Mouse (Mus musculus): ENCODE measurements around the gene Rabgap1.

Rabgap1 gene

GRCm38 (mm10) chr2:37516030-37516710, 73.1 kb downstream of the Rabgap1 start, which contains the start of gene Gpr21:
TSS of gene Gpr21 (plus strand) at chr2:37516332.
- DNase-seq: no peak

- peak in 1 of 2 experiments; percentile 12 for DNase-seq
These were observed 73.9 kb downstream of the Rabgap1 start for GRCm38 (mm10) chr2:37516922-37517462.

- no peak for DNase-seq
These were observed 75.6 kb downstream of the Rabgap1 start for GRCm38 (mm10) chr2:37518561-37519285.

DNA sequence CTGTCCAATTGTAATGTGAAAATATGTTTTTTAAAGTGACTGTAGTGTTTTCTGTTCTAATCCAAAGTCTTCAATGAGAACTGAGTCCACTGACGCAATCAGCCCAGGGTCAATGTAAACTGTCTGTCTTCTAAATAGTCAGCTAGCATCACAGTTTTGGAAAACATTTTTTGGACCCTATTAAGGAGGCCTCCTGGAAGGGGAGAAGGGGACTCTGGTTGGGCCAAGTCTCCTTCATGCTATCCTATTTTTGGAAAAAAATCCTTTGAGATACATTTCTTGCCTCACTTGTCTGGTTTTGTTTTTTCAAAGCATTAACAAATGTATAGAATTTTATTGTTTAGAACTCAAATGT, 76.2 kb downstream of the Rabgap1 start:
- no peak for DNase-seq

DNA sequence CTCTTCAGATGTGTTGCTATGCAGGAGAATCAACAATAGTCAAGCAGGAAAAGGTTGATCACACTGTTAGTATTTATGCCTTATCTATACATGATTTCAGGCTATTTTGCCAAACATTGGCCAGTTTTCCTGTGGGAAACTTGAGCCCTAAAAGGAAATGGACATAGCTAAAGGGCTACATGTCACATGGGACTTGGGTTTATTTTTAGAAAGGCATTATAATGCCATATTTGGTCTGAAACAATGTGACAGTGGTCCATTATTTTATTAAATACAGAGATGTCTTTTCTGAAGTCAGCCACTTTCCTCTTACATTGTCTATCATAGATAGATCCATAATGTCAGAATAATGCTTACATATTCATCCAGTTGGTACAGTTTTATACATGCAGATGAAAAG, 84.5 kb downstream of the Rabgap1 start:
- DNase-seq: no peak

DNA sequence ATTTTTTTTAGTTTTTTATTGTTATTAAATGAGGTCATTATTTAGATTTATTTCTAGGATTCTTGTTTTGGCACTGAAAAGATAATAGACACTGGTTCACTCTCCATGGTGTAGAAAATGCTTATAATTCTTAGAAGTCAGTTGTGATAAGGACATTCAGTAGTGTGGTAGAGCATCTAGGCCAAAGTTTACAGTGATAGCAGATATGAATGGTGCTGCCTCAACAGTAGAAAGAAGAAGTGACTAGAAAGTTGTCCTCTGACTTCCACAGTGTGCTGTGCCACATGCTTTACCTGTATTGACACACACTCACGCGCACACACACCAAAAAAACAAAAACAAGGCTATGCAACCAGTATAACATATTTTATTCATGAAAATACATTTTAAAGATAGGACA, 86.3 kb downstream of the Rabgap1 start:
- DNase-seq: no peak

- DNase-seq: no peak
These were observed 87.7 kb downstream of the Rabgap1 start for GRCm38 (mm10) chr2:37530766-37531165.

DNA sequence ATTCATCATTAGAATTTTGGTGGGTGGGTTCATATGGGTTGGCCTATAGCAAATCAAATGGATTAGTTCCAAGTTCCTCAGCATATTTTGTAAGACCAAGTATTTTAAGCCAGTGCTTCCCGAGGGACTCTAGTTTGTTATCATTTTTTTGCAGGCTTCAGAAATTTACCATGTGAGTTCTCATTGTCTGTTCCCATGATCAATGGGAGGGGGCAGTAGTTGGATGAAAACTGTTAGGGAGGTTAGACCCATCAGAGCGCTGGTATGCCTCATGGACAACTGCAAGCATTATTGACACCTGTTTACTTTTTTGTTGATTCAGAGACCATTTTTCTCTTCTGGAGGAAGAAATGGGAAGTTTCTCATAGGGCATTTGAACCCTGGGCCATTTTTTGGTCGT, 88.6 kb downstream of the Rabgap1 start:
- no peak for DNase-seq

DNA sequence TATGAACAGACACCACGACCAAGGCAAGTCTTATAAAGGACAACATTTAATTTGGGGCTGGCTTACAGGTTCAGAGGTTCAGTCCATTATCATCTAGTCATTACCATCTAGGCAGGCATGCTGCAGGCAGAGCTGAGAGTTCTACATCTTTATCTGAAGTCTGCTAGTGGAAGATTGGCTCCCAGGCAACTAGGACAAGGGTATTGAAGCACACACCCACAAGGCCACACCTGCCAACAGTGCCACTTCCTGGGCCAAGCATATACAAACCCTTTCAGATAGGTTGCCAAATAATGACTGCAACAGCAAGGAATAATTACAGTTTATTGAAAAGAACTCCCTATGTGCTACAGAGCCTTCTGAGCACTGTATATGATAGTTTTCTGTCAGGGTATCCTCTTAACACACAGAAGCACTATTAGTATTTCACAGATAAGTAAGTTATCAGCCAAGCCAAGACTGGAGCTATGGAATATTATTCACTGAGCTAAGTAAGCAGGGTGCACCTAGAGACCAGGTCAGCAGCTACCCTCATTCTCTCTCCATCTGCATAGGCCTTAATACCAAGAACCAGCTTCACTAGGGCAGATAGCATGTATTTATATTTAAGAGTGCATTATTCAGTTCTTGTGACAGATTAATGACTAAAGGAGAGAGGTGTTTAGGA, 106.4 kb downstream of the Rabgap1 start:
- DNase-seq: no peak

GRCm38 (mm10) chr2:37556366-37556765, 113.3 kb downstream of the Rabgap1 start:
- DNase-seq: no peak

GRCm38 (mm10) chr2:37565579-37565978, 122.5 kb downstream of the Rabgap1 start:
- DNase-seq: no peak

DNA sequence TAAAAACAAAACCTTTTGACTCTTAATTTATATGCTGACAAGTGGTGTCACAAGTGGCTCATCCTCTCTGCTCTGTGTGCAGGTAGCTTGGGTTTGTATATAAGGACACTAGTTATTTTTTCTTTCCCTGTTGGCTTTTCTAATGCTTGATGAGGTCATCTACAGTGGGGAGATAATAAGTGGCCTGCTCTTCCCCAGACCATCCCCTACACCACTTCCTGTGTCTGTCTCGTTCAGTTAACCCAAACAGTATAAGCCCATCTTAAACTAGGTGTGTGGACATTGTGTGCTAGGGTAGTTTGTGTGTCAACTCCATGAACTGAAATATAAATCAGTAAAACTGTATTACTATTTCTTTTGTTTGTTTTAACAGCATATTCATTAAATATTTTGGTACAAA, 123.0 kb downstream of the Rabgap1 start:
- no peak for DNase-seq

DNA sequence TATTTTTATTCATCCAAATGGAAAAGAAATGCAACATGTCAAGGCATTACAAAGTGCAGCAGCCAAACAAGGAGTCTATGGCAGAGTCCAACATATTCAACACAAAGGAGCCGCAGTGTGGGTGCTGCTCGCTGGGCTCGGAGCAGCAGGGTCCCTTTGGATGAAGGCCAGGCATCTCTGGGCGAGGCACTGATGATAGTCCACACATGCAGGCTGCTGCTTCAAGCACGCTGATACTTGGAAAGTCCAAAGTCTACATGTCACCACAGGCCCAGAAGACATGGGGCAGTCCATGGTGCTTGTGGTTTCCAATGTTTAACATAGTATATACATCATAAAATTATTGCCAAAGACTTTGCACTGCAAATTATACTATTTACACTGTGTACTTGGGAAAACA, 126.8 kb downstream of the Rabgap1 start:
- peak; percentile 24 to 26 for DNase-seq

DNA sequence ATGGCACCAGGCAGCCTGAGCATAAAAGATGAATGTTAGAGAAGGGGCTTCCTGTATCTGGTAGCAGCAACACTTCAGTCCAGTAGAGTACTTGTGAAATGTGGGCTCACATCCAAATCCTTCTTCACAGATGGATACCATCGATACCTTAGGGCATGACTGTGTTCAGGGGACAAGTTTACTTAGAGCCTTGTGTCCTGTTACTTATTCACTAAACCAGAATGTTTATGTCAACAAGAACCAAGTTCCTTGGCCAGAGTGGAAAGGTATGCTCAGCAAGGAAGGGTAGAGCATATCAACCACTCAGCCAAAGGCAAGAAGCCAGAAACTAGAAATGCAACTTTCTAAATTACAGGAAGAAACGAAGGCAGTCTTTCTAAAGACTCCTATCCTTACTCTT, 127.6 kb downstream of the Rabgap1 start:
- peak; percentile 6 to 73 for DNase-seq

- no peak for DNase-seq
These were observed 129.1 kb downstream of the Rabgap1 start for GRCm38 (mm10) chr2:37572141-37572540.

GRCm38 (mm10) chr2:37576661-37577060, 133.6 kb downstream of the Rabgap1 start:
- DNase-seq: no peak

GRCm38 (mm10) chr2:37578185-37578584, 135.1 kb downstream of the Rabgap1 start:
- DNase-seq: peak in 1 of 2 experiments; percentile 11

GRCm38 (mm10) chr2:37587919-37588318, 144.8 kb downstream of the Rabgap1 start:
- no peak for DNase-seq

All from kidney, postnatal 36 days (tissue).